Mouse (Mus musculus) layer of hippocampus, postnatal 25 days (tissue): ENCODE measurements at regions not wholly inside any gene's neighbourhood (a gene's known extent, or its start where the extent isn't known, plus 50 kb on each side); places are given as distances from the start of the nearest gene placed in this dataset.

Experiments used
- DNase-seq, 2 experiments: peaks; one replicate each; pipeline ENCODE4 v3.0.0; 2022; ENCODE audit warnings: mixed read lengths in 2 of 2, low spot score in 1 of 2; ENCODE audit errors: extremely low spot score in 1 of 2

GRCm38 (mm10) chr2:45287530-45288009, 170.4 kb upstream of the Zeb2 start:
- no peak for DNase-seq

DNA sequence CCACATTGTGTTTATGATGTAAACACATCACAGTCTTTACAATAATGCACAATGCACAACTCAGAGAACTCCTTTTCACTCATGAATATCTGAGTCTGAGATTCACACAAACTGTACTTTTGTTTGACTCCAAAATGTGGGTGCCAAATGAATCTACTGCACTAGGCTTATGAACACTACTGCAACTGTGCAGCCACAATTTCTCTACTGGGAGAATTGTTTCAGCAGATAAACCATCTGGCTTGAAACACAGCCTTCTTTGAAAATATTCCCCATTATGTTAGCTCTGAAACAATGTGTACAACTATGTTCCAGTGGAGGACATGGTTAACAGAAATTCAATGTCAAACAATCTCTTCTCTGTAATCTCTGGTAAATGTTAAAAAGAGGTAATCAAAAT, 166.6 kb upstream of the Zeb2 start:
- DNase-seq, result no peak

- no peak for DNase-seq
Observed at GRCm38 (mm10) chr2:45279490-45279889, 162.3 kb upstream of the Zeb2 start.

GRCm38 (mm10) chr2:45277602-45278001, 160.4 kb upstream of the Zeb2 start:
- DNase-seq, result no peak

DNA sequence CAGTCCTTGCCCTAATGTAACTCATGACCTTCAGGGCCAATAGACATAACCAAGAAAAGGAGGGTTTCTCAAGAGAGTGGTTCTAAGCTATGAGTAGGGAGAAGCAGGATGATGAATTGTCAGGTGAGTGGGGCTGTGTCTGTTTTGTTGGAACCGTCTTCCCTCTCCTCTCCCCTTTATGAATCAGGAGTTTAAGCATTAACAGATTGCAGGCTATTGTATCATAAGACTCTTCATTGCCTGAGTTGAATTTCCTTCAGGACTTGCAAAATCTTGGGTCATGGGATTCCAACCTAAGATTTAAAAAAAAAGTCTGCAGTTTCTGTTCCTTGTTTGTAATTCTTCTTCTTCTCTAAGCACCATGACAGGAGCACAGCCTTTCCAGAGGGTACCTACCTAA, 159.5 kb upstream of the Zeb2 start:
- DNase-seq, result no peak

DNA sequence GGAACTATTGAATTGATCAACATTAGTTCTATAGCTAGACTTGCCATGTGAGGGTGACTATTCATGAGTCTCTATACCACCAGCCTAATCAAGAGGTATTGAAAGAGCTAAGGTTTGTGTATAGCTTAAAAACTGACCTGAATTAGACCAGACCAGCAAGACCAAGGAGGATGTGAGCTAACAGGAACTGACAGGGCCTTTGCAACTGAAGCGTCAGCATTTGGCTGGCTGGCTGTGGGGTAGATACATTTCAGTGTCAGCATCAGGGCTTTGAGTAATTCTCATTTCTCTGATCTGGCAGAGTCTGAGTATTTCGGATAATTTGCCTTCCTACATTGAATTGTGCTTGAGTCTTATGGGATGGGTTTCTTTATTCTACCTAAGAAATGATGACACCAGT, 152.8 kb upstream of the Zeb2 start:
- DNase-seq, result no peak

- DNase-seq, result no peak
Observed at GRCm38 (mm10) chr2:45265819-45266218, 148.6 kb upstream of the Zeb2 start.

GRCm38 (mm10) chr2:45261949-45262348, 144.8 kb upstream of the Zeb2 start:
- DNase-seq, result no peak

DNA sequence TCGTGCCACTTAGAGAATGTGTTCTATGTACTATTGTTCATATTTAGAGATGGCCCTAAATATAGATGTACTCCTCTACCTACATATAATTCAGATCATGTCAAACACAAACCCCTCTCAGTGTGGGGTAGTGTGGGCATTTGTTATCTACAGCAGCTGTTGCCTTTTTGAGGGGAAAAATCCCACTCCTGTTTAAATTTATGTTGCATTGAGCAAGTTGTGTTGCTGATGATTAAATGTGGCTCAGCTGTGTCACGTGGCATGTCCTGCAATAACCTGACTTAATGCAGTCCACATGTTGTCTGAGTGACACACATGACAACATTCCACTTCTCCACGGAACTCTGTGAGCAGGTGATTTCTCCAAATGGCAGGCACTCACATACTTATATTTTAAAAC, 141.7 kb upstream of the Zeb2 start:
- DNase-seq, result no peak

DNA sequence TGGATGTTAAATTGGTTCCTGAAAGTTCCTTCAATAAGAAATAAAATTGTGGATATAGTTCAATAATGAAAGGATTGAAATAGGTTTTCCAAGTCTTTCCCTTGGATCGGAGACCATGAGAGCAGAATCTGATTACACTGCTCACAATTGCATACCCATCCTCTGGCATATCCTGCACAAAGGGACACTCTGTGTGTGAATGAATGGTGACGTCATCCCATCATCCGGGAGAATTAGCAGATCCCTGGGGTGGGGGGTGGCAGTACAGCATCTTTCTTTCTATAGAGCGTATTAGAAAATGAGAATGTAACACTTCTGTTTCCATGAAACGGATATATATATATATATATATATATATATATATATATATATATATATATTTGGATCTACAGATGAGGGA, 139.2 kb upstream of the Zeb2 start:
- DNase-seq, result no peak

GRCm38 (mm10) chr2:45253936-45254335, 136.7 kb upstream of the Zeb2 start:
- DNase-seq, result no peak

GRCm38 (mm10) chr2:45252321-45252720, 135.1 kb upstream of the Zeb2 start:
- no peak for DNase-seq

- DNase-seq, result no peak
Observed at GRCm38 (mm10) chr2:45249658-45250057, 132.5 kb upstream of the Zeb2 start.

DNA sequence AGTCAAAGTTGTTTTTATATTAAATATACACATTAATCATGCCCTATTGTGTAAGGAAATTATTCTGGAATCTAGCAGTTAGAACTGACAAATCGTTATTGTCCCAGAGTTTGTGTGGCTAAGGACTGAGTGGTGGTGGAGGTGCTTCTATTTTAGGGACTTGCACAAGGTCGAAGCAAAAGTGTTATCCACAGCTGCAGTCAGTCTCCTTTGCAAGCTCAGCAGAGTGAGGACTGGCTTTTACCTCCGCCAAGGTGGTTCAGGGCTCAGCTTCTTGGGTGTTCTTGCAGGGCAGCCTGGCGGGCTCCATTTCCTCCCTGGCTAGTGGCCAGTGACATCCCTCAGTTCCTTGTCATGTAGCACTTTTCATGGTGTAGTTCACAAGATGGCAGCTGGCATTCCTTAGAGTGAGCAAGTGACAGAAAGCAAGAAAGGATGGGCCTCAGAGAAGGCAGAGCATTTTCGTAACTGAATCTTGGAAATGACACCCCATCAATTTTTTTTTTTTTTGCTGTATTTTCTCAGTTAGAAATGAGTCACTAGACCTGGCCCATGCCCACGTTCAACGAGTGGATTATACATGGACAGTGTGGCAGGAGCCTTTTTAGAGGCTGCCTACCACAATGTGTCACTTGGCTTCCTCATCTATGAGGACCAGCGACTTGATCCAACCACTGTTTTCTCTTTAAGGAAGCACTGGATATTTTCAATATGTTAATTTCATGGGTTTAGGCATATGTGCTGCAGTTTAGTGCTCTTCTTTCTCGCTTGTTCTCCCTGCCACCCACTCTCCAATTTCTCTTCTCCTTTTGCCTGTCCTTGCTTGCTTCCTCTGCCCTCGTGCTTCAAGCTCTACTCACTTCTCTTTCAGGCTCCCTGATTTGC, 129.1 kb upstream of the Zeb2 start:
- no peak for DNase-seq

GRCm38 (mm10) chr2:45245506-45245905, 128.3 kb upstream of the Zeb2 start:
- DNase-seq, result no peak

- no peak for DNase-seq
Observed at GRCm38 (mm10) chr2:45244491-45244890, 127.3 kb upstream of the Zeb2 start.

GRCm38 (mm10) chr2:45239501-45240292, 122.5 kb upstream of the Zeb2 start:
- DNase-seq, result no peak

DNA sequence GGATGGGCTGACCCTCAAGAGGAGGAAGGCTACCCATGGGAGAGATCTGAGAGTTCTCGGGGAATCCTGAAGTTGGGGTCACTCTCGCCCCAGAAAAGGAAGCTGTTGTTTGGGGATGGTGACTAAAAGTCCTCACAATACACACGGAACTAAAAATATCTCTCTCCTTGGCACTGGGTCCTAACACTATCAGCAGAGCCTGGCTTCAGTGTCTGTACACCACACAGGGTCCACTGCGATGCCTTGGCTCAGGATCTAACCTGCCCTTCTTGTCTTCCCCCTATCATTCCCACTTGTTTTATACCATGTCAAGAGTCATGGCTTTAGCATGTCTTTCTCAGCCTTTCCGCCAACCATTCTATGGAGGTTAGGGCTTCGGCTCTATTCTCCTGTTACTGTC, 121.8 kb upstream of the Zeb2 start:
- DNase-seq, result no peak

- DNase-seq, result no peak
Observed at GRCm38 (mm10) chr2:45236168-45236700, 119.0 kb upstream of the Zeb2 start.

DNA sequence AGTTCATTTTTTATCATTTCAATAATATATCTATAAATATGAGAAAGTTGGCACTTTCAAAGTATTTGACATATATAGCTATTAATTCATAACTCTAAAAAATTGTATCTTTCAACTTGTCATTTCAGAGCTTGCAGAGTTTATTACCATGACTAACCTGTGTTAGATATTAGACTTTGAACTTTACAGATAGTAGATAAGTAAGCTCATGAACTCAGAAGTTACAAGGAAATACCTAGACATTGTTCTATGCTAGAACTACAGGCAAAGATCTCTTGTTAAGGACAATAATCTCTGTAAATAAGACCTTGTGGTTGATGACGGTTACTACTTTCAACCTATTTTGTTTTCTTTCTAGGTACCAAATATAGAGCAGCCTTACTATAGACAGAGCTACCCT, 117.0 kb upstream of the Zeb2 start:
- no peak for DNase-seq
